Mouse (Mus musculus) erythroblast, embryonic 14.5 days (primary cell): ENCODE results near the gene Phox2a. TPM values are rescaled to one million over a fixed set of nuclear protein-coding genes. Genes with fewer than 3 reads are reported as not detected.

Source experiments
- H3K27me3 ChIP-seq: 2 replicates; pipeline ENCODE4 v1.6.1; 2012; ENCODE audit warnings: inconsistent platforms; ENCODE audit not compliant: control insufficient read depth
- H3K36me3 ChIP-seq: 2 replicates; pipeline ENCODE4 v1.6.1; 2012; ENCODE audit warnings: mild to moderate bottlenecking, inconsistent platforms; ENCODE audit not compliant: control insufficient read depth
- H3K4me1 ChIP-seq: 2 replicates; pipeline ENCODE4 v1.6.1; 2012; ENCODE audit warnings: inconsistent platforms; ENCODE audit not compliant: control insufficient read depth
- H3K4me3 ChIP-seq: replicated peaks from 2 replicates; pipeline ENCODE3; 2012; ENCODE audit warnings: moderate library complexity, mild to moderate bottlenecking, inconsistent platforms
- H3K9me3 ChIP-seq: 2 replicates; pipeline ENCODE4 v1.6.1; 2012; ENCODE audit warnings: low read length, inconsistent platforms, mixed read lengths; ENCODE audit not compliant: control insufficient read depth
- GATA1 ChIP-seq: IDR thresholded peaks from 2 replicates; pipeline ENCODE4 v1.6.1; 2012; ENCODE audit warnings: low read length, inconsistent platforms, mixed read lengths
- TAL1 ChIP-seq: IDR thresholded peaks from 3 replicates; pipeline ENCODE4 v1.6.1; 2012; ENCODE audit warnings: low read length, inconsistent platforms, mixed read lengths
- polyA plus RNA-seq: library from polyadenylated mRNA; stranded (reverse); fragments of >175 nt; gene quantifications from 2 replicates; pipeline ENCODE4 v1.2.3, GENCODE M21; 2012

Phox2a gene
- polyA plus RNA-seq, 1 experiment = not detected

DNA sequence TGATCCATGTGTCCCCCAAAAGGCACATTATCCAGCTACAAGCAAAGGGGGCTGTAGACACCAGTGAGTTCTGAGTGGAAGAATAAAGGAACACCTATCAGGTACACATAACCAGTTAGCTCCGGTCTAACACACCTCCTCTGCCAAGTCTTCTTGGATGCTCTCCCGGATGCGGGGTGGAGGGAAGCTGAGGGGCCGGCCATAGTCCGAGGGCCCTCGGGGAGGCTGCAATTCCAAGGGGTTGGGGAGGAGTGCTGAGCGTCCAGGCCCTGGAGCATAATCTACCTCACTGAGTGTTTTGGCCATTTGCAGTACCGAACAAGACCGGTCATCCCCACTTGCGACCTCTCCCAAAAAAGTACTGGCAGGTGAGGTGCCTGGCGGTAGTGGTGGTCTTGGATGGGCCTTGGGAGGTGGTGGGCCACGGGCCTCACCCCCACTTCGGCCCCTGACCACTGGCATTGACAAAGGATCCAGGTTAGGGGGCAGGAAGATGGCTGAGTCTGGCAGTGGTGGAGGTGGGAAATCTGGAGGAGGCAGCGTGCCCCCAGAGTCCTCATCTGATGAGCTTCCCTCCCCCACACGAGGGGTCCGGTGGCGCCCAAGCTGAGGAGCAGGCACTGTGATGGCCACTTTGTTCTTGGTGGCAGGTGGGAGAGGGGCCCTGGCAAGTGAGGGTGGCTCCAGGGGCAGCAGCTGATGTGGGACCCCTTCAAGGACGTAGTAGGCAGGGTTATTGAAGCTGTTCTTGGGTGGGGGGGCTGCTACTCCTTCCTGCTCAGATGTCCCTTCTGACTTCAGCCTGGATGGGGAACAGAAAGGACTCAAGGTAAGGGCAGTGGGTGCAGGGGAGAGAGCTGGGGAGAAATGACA is 5.9 kb downstream of the Phox2a start:
- Histone ChIP-seq H3K36me3 (peaks cover 26% of the 10 kb centered on the region; the same call in 1 of the 2 replicates), H3K27me3 (peaks cover 48% of the 10 kb centered on the region), H3K9me3 (peaks cover 3% of the 10 kb centered on the region; the same call in 1 of the 2 replicates), H3K4me3 (no peak overlapping the region), H3K4me1 (0 out of 2 replicates have a peak, but pooled peaks cover 3% of the 10 kb centered on the region)
- TF ChIP-seq TAL1 (no peak), GATA1 (no peak)

DNA sequence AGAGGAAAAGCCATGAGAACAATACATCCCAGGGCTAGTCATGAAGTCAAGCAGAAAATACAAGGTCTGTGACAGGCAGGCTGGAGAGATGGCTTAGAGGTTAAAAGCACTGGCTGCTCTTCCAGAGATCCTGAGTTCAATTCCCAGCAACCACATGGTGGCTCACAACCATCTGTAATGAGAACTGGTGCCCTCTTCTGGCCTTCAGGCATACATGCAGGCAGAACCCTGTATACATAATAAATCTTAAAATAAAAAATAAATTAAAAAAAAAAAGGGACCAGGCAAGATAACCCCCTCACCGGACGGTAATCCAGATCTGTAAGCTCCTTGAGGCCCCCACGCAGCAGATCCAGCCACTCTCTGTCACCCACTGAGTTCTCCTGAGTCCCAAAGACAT is 12.3 kb downstream of the Phox2a start:
- Histone ChIP-seq H3K4me3 (no peak overlapping the region), H3K36me3 (peaks cover 48% of the 10 kb centered on the region), H3K9me3 (no peaks in the 10 kb centered on the region), H3K27me3 (no peaks in the 10 kb centered on the region; the same call in 1 of the 2 replicates), H3K4me1 (no peaks in the 10 kb centered on the region)
- no peak for TF ChIP-seq TAL1
- no peak for TF ChIP-seq GATA1

DNA sequence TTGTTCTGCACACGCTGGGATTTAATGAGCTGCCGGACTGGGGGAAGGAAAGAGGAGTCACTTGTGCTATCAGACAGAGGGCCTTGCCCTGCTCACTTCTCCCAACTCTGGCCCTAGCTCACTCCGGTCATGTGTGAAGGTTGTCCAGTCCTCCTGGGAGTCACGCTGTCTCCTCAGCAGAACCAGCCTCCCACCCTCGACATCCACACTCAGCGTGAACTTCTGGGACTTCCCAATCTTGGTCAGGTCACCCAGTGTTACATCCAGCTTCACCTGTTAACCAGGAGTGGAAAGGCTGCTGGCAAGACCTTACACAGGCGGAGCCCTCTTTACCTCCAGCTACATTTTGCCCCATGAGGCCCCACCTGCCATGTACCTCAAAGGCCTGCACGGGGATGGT is 13.3 kb downstream of the Phox2a start:
- H3K36me3 ChIP-seq = peaks cover 46% of the 10 kb centered on the region
- no peak for TF ChIP-seq GATA1
- no peak for TF ChIP-seq TAL1
- H3K4me1 ChIP-seq = peaks cover 5% of the 10 kb centered on the region
- H3K4me3 ChIP-seq = no peak overlapping the region
- peaks cover 10% of the 10 kb centered on the region for H3K27me3 ChIP-seq
- no peaks in the 10 kb centered on the region for H3K9me3 ChIP-seq

DNA sequence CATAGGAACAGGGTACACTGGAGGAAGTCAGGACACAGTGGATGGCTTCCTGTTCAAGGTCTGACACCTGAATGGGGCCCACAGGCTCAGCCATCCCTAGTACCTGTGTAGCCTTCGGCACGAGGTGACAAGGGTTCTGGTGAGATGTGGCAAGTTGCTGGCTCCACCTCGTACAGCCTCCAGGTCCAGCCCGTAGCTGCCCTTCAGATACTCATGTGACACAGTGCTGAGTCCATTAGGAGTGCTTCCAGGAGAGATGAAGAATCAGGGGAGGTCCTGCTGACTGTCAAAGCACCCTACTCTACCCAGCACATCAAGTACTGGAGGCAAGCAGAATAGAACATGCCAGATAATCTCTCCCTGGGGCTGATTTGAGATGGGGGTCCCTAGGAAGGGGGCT is 14.3 kb downstream of the Phox2a start:
- TF ChIP-seq TAL1 = no peak
- no peak for TF ChIP-seq GATA1
- H3K36me3 ChIP-seq = peaks cover 40% of the 10 kb centered on the region

DNA sequence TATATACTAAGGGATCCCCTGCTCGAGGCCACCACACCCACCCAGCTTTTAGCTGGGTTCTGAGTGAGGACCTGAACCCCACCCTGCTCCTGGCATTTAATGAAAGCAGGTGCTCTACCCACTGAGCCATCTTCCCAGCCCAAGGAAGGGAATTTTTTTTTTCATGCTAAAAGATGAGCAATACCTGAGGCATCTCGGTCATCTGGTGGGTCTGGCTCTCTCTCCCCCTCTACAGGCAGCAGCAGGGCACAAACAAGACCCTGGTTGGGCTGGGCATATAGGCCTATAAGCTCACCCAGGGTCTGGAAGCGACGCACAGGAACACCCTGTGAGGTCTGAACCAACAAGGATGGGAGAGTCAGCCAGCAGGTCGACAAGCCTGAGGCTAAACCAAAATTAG is 15.2 kb downstream of the Phox2a start:
- Histone ChIP-seq H3K27me3 (peaks cover 30% of the 10 kb centered on the region), H3K36me3 (peaks cover 35% of the 10 kb centered on the region), H3K4me1 (peaks cover 23% of the 10 kb centered on the region), H3K4me3 (no peak overlapping the region), H3K9me3 (no peaks in the 10 kb centered on the region)
- TF ChIP-seq TAL1 (no peak), GATA1 (no peak)

More for the DNA sequence above, 14.3 kb downstream of the Phox2a start:
- Histone ChIP-seq H3K4me3 (no peak overlapping the region), H3K4me1 (peaks cover 14% of the 10 kb centered on the region), H3K9me3 (no peaks in the 10 kb centered on the region), H3K27me3 (peaks cover 20% of the 10 kb centered on the region)

DNA sequence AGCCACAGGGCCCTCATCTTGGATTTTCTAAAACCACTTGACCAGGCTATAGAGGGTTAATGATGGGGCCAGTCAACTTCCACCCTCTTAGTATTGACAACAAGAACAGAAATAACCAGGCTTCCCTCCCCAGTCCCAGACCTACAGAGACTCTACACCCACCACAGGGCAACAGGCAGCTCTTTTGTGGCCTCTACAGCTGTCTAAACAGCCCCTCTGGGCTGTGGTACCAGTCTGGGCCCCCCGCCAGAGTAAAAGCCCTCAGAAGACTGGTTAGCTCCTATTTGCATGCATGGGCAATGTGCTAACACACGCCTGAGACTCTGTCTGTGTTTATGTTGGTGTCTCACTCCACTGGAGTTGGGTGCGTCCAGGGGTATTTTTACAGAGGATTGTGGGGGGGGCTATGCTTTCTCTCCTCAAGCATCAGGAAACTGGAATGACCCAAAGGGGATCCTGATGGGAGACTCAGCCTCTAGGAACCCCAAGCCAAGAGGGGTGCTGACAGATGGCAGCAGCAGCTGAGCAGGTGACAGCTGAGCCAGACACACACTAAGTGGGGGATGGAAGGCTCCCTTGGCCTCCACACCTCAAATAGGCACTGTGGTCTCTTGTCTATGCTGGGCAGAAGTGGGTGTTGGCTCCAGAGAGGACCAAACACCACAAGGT is 15.9 kb downstream of the Phox2a start:
- Histone ChIP-seq H3K27me3 (peaks cover 37% of the 10 kb centered on the region), H3K4me1 (peaks cover 23% of the 10 kb centered on the region), H3K36me3 (peaks cover 30% of the 10 kb centered on the region), H3K9me3 (no peaks in the 10 kb centered on the region), H3K4me3 (no peak overlapping the region)
- TF ChIP-seq GATA1 (no peak), TAL1 (no peak)

DNA sequence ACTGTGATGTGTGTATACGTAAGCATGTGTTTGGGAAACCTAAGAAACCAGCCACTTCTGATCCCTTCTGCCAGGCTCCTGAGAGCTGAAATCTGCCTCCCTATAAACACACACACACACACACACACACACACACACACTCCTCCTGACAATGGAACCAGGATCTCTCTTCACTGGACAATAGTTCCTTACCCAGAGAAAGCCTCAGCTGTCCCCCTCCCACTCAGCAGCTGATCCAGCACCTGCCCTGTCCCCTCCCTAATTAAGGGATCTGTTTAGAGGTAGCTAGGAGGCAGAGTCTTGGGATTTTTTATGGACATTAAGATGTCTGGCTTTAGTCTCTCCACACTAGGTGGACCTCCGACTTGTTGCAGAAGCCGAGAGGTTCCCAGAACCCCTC is 16.8 kb downstream of the Phox2a start:
- Histone ChIP-seq H3K4me3 (no peak overlapping the region), H3K27me3 (peaks cover 38% of the 10 kb centered on the region), H3K4me1 (peaks cover 23% of the 10 kb centered on the region), H3K9me3 (no peaks in the 10 kb centered on the region), H3K36me3 (peaks cover 26% of the 10 kb centered on the region)
- TF ChIP-seq GATA1 (no peak), TAL1 (no peak)

DNA sequence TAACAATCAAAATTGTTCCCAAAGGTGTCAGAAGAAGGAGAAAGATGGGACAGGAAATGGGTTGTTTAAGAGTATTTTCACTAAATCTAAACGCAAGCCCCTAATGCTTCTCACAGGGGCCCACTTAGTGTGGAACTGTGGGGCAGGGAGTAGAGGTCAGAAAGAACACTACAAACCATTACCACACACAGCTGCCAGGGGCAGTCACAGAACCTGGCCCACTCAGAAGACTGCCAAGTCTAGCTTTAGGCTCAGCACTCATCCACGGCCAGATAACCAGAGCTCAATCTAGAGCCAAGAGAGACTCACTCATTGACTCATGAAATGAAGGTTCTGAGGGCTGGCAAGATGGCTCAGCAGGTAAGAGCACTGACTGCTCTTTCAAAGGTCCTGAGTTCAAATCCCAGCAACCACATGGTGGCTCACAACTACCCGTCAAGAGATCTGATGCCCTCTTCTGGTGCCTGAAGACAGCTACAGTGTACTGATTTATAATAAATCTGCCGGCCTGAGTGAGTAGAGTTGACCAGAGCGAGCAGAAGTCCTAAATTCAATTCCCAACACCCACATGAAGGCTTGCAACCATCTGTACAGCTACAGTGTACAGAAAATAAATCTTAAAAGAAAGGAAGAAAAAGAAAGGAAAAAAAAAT is 17.5 kb downstream of the Phox2a start:
- Histone ChIP-seq H3K4me3 (no peak overlapping the region), H3K36me3 (peaks cover 23% of the 10 kb centered on the region), H3K27me3 (peaks cover 43% of the 10 kb centered on the region), H3K4me1 (peaks cover 23% of the 10 kb centered on the region), H3K9me3 (no peaks in the 10 kb centered on the region)
- TF ChIP-seq TAL1 (no peak), GATA1 (no peak)
